Mouse (Mus musculus): Measurements from ENCODE around the gene Sphk1.

DNA sequence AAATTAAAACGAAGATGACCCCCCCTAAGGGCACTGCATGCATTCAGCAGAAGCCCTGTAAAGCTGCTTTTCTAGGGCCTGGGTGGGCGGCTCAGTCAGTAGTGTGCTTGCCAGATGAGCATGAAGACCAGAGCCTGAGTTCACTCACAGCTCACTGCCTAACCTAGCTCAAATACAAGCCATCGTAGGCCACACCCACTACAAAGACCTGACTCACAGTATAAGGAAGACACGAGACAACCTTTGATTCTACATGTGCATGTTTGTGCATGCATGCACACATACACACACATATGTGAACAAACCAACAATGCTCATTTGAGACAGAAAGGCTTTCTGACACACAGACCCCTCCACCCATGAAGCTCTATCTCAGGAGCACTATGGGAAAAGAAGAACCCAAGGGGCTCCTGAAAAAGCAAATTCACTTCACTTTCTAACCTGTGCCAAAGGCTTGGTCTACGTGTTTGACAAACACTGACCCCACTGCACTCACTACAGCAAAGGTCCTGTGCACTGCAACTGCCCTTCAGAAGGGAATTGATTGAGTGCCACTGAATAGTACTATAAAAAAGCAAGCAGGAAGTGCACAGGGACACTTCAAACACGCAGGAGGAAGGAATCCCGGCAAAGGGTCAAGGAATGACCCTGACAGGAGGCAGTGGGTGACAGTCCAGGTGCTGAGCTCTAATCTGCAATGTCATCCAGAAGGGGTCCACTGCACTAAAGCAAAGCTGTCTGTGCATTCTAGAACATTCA, 34.7 kb downstream of the Sphk1 start:
- TF ChIP-seq CTCF (IDR thresholded peaks at IDR 0.05; ENCODE audit: low read depth) = no peak
- no peak for TF ChIP-seq EP300 (IDR thresholded peaks at IDR 0.05; ENCODE audit: low read depth)
